In the genomic region with DNA sequence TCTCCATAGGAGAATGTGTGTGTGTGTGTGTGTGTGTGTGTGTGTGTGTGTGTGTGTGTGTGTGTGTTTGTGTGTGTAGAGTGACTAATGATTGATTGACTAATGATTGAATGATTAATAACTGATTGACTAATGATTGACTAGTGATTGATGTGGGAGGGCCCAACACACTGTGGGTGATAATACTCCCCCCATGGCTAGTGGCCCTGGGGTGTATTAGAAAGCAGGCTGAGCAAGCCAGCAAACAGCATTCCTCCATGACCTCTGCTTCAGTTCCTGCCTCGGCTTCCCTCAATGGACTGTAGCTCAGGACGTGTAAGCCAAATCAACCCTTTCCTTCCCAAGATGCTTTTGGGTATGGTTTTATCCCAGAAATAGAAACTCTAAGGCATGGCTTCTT, we compare ENCODE assay signal across 29 mouse cellular contexts.
"Had no signal": no experiment of that assay in that cellular context is flagged by ENCODE, and none has a peak within 500 bp of the region (broad histone marks: within the 10 kb centered on the region; RNA-seq: fewer than 3 reads in every experiment).

No protein-coding gene starts in this region.

- H3K27me3 ChIP-seq: heart, embryonic 12.5 days; heart, embryonic 13.5 days; heart, embryonic 15.5 days; hindbrain, embryonic 12.5 days; hindbrain, embryonic 13.5 days; hindbrain, embryonic 15.5 days; intestine, embryonic 15.5 days; kidney, embryonic 15.5 days had no signal

- H3K4me1 ChIP-seq: hindbrain, embryonic 12.5 days; hindbrain, embryonic 13.5 days; hindbrain, embryonic 15.5 days; intestine, embryonic 15.5 days had no signal

- DNase-seq: heart, postnatal 14 days; heart, postnatal 36 days; heart, postnatal 4 days; kidney, adult 11 months; kidney, adult 18-20 months; kidney, adult 2 months; kidney, adult 8-10 months; kidney, adult 9 months; kidney, postnatal 10 days; kidney, postnatal 14 days; kidney, postnatal 25 days; kidney, postnatal 36 days; kidney, postnatal 4 days; layer of hippocampus, adult 9-11 months; layer of hippocampus, postnatal 36 days had no signal

- H3K27ac ChIP-seq: heart, embryonic 10.5 days; heart, embryonic 13.5 days; heart, embryonic 15.5 days; hindbrain, embryonic 10.5 days; hindbrain, embryonic 12.5 days; hindbrain, embryonic 13.5 days; hindbrain, embryonic 14.5 days; hindbrain, embryonic 15.5 days; hindbrain, postnatal 0 days; intestine, embryonic 15.5 days; kidney, embryonic 15.5 days; kidney, postnatal 0 days; layer of hippocampus, adult 2 months had no signal

- H3K4me3 ChIP-seq: heart, embryonic 10.5 days; heart, embryonic 12.5 days; heart, embryonic 13.5 days; heart, embryonic 15.5 days; hindbrain, embryonic 10.5 days; hindbrain, embryonic 12.5 days; hindbrain, embryonic 13.5 days; hindbrain, embryonic 15.5 days; intestine, embryonic 15.5 days; kidney, embryonic 15.5 days; layer of hippocampus, adult 2 months had no signal

- H3K9ac ChIP-seq: heart, embryonic 12.5 days; heart, embryonic 13.5 days; heart, embryonic 15.5 days; hindbrain, embryonic 12.5 days; hindbrain, embryonic 13.5 days; hindbrain, embryonic 14.5 days; hindbrain, embryonic 15.5 days; intestine, embryonic 15.5 days; kidney, embryonic 15.5 days had no signal

- H3K36me3 ChIP-seq: heart, embryonic 10.5 days; heart, embryonic 12.5 days; heart, embryonic 13.5 days; heart, embryonic 15.5 days; hindbrain, embryonic 10.5 days; hindbrain, embryonic 12.5 days; hindbrain, embryonic 13.5 days; hindbrain, embryonic 15.5 days; intestine, embryonic 15.5 days; kidney, embryonic 15.5 days had no signal
